Mouse (Mus musculus) hindbrain, embryonic 11.5 days (tissue): Measurements from ENCODE around the gene Macrod1. TPM values are rescaled to one million over a fixed set of nuclear protein-coding genes. Genes with fewer than 3 reads are reported as not detected.
A peak's percentile ranks its signal among the peaks of the same experiment; 100 is the strongest.

Source experiments
- ATAC-seq: fragments of 200-750 bp; cut with Nextera tagmentation; 2 replicates; pipeline ENCODE4 v1.8.0; 2017; ENCODE audit warnings: mild to moderate bottlenecking, moderate TSS enrichment, moderate library complexity; ENCODE audit not compliant: low FRiP score
- DNase-seq: peaks from one replicate; pipeline ENCODE4 v3.0.0-alpha.2; 2015; ENCODE audit warnings: low spot score
- H3K27ac ChIP-seq: fragments of 300-500 bp; sonication (generic); 2 replicates; pipeline ENCODE4 v1.5.1; 2014; ENCODE audit warnings: mild to moderate bottlenecking, low read depth, low read length
- H3K27me3 ChIP-seq: fragments of 300-500 bp; sonication (generic); 2 replicates; pipeline ENCODE4 v1.6.1; 2014; ENCODE audit warnings: mild to moderate bottlenecking, low read length, moderate library complexity, mixed read lengths; ENCODE audit not compliant: control insufficient read depth, insufficient read depth
- H3K36me3 ChIP-seq: fragments of 300-500 bp; sonication (generic); 2 replicates; pipeline ENCODE4 v1.6.1; 2014; ENCODE audit warnings: mild to moderate bottlenecking, low read length, moderate library complexity, mixed read lengths; ENCODE audit not compliant: control insufficient read depth, insufficient read depth
- H3K4me1 ChIP-seq: fragments of 300-500 bp; sonication (generic); replicated peaks from 2 replicates; pipeline ENCODE4 v1.6.1; 2014; ENCODE audit warnings: low read length, mixed read lengths; ENCODE audit not compliant: control insufficient read depth, insufficient read depth
- H3K4me2 ChIP-seq: fragments of 300-500 bp; sonication (generic); replicated peaks from 2 replicates; pipeline ENCODE4 v1.6.1; 2014; ENCODE audit warnings: mild to moderate bottlenecking, low read depth, low read length
- H3K4me3 ChIP-seq: fragments of 300-500 bp; sonication (generic); 2 replicates; pipeline ENCODE4 v1.5.1; 2014; ENCODE audit warnings: low read depth, low read length
- H3K9ac ChIP-seq: fragments of 300-500 bp; sonication (generic); 2 replicates; pipeline ENCODE4 v1.6.1; 2014; ENCODE audit warnings: low read depth, low read length
- H3K9me3 ChIP-seq: fragments of 300-500 bp; sonication (generic); 2 replicates; pipeline ENCODE4 v1.6.1; 2016; ENCODE audit warnings: low read length; ENCODE audit not compliant: control insufficient read depth
- WGBS: fragments of 180-500 bp; shearing (Covaris S2); extraction: QIAGEN DNeasy Blood & Tissue Kit; methylation state at CpG from one replicate; pipeline ENCODE4 v1.1.7; 2014; 5-methylcytosine and 5-hydroxymethylcytosine counted together
- polyA plus RNA-seq: library from polyadenylated mRNA; unstranded; fragments of >200 nt; fragmentation: Nextera tagmentation; extraction: Ambion mirVana; gene quantifications from 2 replicates; pipeline ENCODE4 v1.2.1, GENCODE M21; 2014

The Macrod1 gene
- polyA plus RNA-seq, 1 experiment from 2014 or later: 3.1 TPM

DNA sequence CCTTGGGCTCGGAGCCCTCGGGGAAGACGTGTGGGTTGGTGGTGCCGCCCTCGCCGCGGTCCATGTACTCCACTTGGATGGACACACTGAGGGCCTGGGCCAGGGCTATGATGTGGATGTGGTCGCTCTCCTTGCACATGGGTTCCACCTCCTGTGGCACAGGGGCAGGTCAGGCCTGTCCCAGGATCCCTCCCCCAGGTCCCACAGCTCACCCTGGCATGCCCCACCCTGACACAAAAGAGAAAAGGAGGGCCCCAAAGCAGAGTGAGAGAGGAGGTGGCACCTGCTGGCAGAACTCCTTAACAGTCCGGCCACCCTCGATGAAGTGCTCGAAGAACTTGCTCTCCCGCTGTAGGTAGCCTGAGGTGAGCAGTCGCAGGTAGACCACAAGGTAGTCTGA is 142.5 kb downstream of the Macrod1 start:
- Histone ChIP-seq H3K27ac (no peak overlapping the region), H3K4me2 (no peak overlapping the region), H3K9ac (no peak overlapping the region), H3K4me3 (no peak overlapping the region), H3K27me3 (0 out of 2 replicates have a peak, but pooled peaks cover 3% of the 10 kb centered on the region), H3K4me1 (peaks cover 6% of the 10 kb centered on the region; the same call in 1 of the 2 replicates), H3K9me3 (no peaks in the 10 kb centered on the region), H3K36me3 (peaks cover 21% of the 10 kb centered on the region)
- ATAC-seq (no peak), DNase-seq (no peak)
- 95% methylated on average over 13 of the region's 13 CpGs for WGBS

DNA sequence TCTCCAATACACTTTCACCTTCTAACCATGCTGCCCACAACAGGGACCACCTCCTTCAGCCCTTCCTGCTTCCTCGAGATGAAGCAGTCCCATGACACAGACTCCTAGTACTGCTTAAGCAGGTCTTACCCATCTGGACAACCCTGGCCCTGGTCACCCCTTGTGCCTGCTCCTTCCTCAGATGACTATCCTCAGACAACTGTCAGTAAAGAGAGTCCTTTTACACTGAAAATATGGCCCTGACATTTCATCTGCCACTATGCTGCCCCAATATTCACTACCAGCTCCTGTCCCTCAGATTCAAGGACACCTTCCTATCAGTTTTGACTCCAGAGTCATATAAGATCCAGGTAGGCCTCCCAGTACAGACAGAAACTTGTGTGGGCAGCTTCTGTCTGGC is 143.8 kb downstream of the Macrod1 start:
- Histone ChIP-seq H3K27ac (no peak overlapping the region), H3K4me1 (peaks cover 10% of the 10 kb centered on the region), H3K4me2 (no peak overlapping the region; the same call in 1 of the 2 replicates), H3K27me3 (no peaks in the 10 kb centered on the region), H3K36me3 (peaks cover 21% of the 10 kb centered on the region), H3K4me3 (no peak overlapping the region), H3K9me3 (no peaks in the 10 kb centered on the region), H3K9ac (no peak overlapping the region)
- no peak for DNase-seq
- no peak for ATAC-seq
- 90% methylated on average over 1 of the region's 1 CpGs for WGBS

DNA sequence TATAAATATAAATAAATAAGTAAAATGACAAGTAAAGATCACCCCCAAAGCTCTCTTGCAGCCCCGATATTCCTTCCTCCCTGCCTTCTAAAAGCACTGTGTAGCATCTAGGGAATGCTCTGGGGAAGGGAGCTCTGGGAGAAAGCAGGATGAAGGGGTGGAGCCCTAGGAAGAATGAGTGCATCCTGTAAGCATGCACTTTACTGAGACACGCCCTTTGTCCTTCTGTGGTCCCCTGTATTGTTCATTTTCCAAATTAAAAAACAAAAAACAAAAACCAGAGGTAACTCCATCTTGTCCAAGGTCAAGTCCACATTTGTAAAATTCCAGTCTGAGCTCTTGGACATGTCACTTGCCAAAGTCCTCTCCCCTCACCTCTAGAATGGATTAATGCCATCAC is 148.3 kb downstream of the Macrod1 start:
- no peak for DNase-seq
- Histone ChIP-seq H3K27ac (peak overlapping the region; percentile 97), H3K36me3 (peaks cover 12% of the 10 kb centered on the region), H3K9me3 (no peaks in the 10 kb centered on the region), H3K4me3 (peak overlapping the region; percentile 73), H3K4me2 (peak overlapping the region; percentile 72), H3K9ac (peak overlapping the region; percentile 85), H3K27me3 (no peaks in the 10 kb centered on the region), H3K4me1 (peaks cover 4% of the 10 kb centered on the region)
- 71% methylated on average over 2 of the region's 2 CpGs for WGBS
- no peak for ATAC-seq

GRCm38 (mm10) chr19:7205326-7205725 is 148.7 kb downstream of the Macrod1 start:
- Histone ChIP-seq H3K4me3 (peak overlapping the region; percentile 73), H3K36me3 (peaks cover 8% of the 10 kb centered on the region; the same call in 1 of the 2 replicates), H3K9ac (peak overlapping the region; percentile 85), H3K4me1 (peaks cover 4% of the 10 kb centered on the region), H3K27ac (peak overlapping the region; percentile 97), H3K4me2 (peak overlapping the region; percentile 72), H3K27me3 (no peaks in the 10 kb centered on the region), H3K9me3 (no peaks in the 10 kb centered on the region)
- DNase-seq (no peak), ATAC-seq (no peak)
- WGBS: 37% methylated on average over 7 of the region's 7 CpGs

DNA sequence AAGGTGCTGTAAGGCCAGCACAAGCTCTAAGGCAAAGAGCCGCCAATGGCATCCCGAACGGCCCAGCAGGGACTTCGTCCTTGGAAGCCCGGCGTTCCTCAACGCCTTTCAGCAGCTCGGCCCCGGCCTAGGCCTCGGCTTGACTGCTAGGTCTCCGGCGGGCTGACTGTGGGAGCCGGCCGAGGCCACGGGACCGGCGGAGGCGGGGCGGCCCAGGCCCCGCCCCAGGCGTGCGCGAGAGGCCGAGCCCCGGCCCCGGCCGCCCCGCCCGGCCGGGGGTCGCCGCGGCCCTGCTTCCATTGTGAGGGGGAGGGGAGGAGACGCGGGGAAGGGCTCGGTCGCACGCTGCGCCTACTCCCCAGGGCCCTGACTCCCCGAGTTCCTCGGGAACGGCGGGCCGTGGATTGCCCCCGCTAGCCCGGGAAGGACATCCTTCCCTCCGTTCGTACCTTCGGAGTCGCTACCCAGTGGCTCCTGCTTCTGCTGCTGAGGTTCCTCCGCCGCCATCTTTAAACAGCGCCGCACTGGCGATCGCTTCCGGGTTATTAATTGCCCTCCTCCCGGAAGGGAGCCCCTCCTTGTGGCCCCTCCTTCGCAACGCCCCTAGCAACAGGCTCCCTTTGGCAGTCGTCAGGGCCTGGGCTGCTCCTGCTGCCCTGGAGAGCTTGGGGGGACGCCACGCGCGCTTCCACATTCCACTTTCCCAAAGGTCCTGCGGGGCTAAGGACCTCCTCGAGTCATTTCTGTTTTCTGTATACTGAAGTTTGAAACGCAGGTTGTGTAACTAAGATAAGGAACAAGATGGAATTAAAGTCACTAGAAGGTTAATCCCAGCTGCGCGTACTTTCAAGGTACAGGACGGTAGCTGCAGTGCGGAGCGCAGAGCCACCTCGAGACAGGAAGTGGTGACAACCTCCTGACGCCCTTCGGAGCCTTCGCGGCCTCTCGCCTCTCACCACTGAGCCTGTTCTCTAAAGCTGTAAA is 149.4 kb downstream of the Macrod1 start, which contains the start of gene Otub1:
TSS of gene Otub1 (minus strand) at position 564 of the 984 bp plus-strand sequence.
- H3K9ac ChIP-seq: peak within 1 kb of the TSS; percentile 85
- peaks cover 4% of the 10 kb centered on the region for H3K4me1 ChIP-seq
- H3K27me3 ChIP-seq: no peaks in the 10 kb centered on the region
- H3K4me2 ChIP-seq: peak within 1 kb of the TSS; percentile 72
- peak; percentile 99 for ATAC-seq
- H3K9me3 ChIP-seq: no peaks in the 10 kb centered on the region
- DNase-seq: peak; percentile 96
- peaks cover 5% of the 10 kb centered on the region; the same call in 1 of the 2 replicates for H3K36me3 ChIP-seq
- peak within 1 kb of the TSS; percentile 73 for H3K4me3 ChIP-seq
- under 1% methylated on average over 66 of the region's 79 CpGs for WGBS
- peak within 1 kb of the TSS; percentile 97 for H3K27ac ChIP-seq

GRCm38 (mm10) chr19:7209907-7210646 is 153.5 kb downstream of the Macrod1 start:
- Histone ChIP-seq H3K27ac (no peak overlapping the region), H3K27me3 (no peaks in the 10 kb centered on the region), H3K9me3 (no peaks in the 10 kb centered on the region), H3K9ac (no peak overlapping the region), H3K4me2 (no peak overlapping the region), H3K4me1 (peaks cover 2% of the 10 kb centered on the region), H3K4me3 (no peak overlapping the region), H3K36me3 (0 out of 2 replicates have a peak, but pooled peaks cover 6% of the 10 kb centered on the region)
- ATAC-seq (no peak), DNase-seq (no peak)
- 86% methylated on average over 7 of the region's 7 CpGs for WGBS

GRCm38 (mm10) chr19:7212216-7212615 is 155.6 kb downstream of the Macrod1 start:
- ATAC-seq: no peak
- no peak overlapping the region for H3K27ac ChIP-seq
- 100% methylated on average over 1 of the region's 1 CpGs for WGBS
- no peaks in the 10 kb centered on the region for H3K9me3 ChIP-seq
- DNase-seq: no peak
- no peak overlapping the region for H3K9ac ChIP-seq
- no peak overlapping the region for H3K4me2 ChIP-seq
- no peaks in the 10 kb centered on the region for H3K27me3 ChIP-seq
- 0 out of 2 replicates have a peak, but pooled peaks cover 6% of the 10 kb centered on the region for H3K36me3 ChIP-seq
- peaks cover 8% of the 10 kb centered on the region for H3K4me1 ChIP-seq
- no peak overlapping the region for H3K4me3 ChIP-seq

DNA sequence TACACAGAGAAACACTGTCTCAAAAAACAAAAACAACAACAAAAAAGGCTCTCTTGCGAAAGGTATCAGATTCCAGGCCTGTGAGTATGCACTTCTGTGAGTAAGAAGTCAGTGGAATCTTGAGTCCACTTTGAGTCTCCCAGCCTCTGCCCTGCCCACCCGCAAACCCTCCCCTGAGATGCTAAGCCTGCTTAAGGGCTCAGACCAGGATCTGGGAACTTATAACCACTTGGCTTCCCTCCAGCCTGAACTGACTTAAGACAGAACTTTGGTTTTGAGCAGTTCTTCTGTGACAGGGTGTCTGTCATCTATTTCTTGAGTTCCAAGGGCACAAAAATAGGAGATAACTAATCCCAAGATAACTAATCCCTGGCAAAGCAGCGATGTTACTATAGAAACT is 156.4 kb downstream of the Macrod1 start:
- H3K27me3 ChIP-seq: no peaks in the 10 kb centered on the region
- H3K36me3 ChIP-seq: 0 out of 2 replicates have a peak, but pooled peaks cover 6% of the 10 kb centered on the region
- ATAC-seq: no peak
- H3K27ac ChIP-seq: no peak overlapping the region
- no peak overlapping the region for H3K4me3 ChIP-seq
- no peaks in the 10 kb centered on the region for H3K9me3 ChIP-seq
- H3K4me1 ChIP-seq: peaks cover 8% of the 10 kb centered on the region
- no peak for DNase-seq
- 94% methylated on average over 3 of the region's 3 CpGs for WGBS
- no peak overlapping the region for H3K9ac ChIP-seq
- no peak overlapping the region for H3K4me2 ChIP-seq
